Comparison of ENCODE assay signal across 7 mouse cellular contexts in the genomic region with DNA sequence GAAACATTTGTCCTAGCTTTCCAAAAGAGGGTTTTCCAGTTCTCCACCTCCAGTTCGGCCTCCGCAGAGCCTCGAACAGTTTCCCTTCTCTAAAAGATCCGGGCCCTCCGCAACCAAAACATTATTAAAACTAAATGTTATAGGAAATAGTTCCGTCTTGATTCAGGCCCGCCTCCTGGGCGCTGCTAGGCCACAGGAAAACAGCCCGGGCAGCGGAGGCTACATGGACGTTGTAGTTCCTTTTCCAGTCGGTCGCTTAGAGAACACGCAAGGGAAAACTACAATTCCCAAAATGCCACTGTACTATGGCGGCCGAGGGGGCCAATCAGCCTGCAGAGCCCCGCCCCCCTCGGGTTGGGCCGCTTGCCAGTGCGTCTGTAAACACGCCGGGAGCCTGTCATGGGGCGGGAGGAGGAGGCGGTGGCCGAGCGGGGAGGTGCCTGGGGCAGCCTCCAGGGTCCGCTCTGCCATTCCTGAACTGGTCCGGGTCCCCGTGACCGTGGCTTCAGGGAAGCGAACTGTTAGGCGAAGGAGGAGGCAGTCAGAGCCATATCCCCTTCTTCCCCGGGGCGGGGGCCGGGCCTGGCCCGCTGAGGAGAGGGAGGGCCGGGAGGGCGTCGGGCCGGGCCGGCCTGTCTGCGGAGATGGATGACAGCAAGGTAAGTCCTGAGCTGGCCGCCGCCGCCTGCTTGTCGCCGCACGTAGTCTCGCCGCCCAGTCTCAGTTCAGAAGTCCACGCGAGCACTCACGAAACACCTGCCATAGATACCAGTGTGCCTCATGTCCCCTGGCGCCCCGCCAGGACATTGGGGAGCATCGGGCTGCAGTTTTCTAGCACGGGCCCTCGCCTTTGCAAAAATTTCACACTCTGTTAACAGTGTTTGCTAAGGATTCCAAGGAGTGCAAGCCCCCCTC. TPM values are rescaled to one million over a fixed set of nuclear protein-coding genes. Genes with fewer than 3 reads are reported as not detected.
DNase-seq lines count a peak whose midpoint lies in the region; ATAC-seq lines count a peak whose summit lies in the region.

A gene (plus strand): TSS at position 369 of the 915 bp plus-strand sequence.

- H3K9me3 ChIP-seq in embryonic facial prominence, embryonic 11.5 days (replicated peaks; ENCODE audit: control insufficient read depth, low read length): no peaks in the 10 kb centered on the region
- no peaks in the 10 kb centered on the region for H3K9me3 ChIP-seq in limb, embryonic 10.5 days (replicated peaks)
- H3K9me3 ChIP-seq in midbrain, embryonic 13.5 days: no peaks in the 10 kb centered on the region

- peak within 1 kb of the TSS; percentile 58 for H3K9ac ChIP-seq in embryonic facial prominence, embryonic 11.5 days (replicated peaks; ENCODE audit: low read length)
- peak within 1 kb of the TSS; percentile 78 for H3K9ac ChIP-seq in midbrain, embryonic 13.5 days (replicated peaks)

- H3K4me1 ChIP-seq in embryonic facial prominence, embryonic 11.5 days (ENCODE audit: control insufficient read depth, insufficient read depth, low read length): no peaks in the 10 kb centered on the region
- peaks cover 14% of the 10 kb centered on the region; the same call in 1 of the 2 replicates for H3K4me1 ChIP-seq in limb, embryonic 10.5 days
- peaks cover 16% of the 10 kb centered on the region for H3K4me1 ChIP-seq in midbrain, embryonic 13.5 days (replicated peaks)

- no peaks in the 10 kb centered on the region for H3K36me3 ChIP-seq in embryonic facial prominence, embryonic 11.5 days (replicated peaks; ENCODE audit: control insufficient read depth, insufficient read depth, low read depth, low read length)
- H3K36me3 ChIP-seq in limb, embryonic 10.5 days: no peaks in the 10 kb centered on the region
- H3K36me3 ChIP-seq in midbrain, embryonic 13.5 days: no peaks in the 10 kb centered on the region

- peak; percentile 100 for DNase-seq in adrenal gland, postnatal 14 days
- DNase-seq in embryonic facial prominence, embryonic 11.5 days (ENCODE audit: low spot score): peak; percentile 100
- DNase-seq in kidney, adult 11 months: peak; percentile 99
- DNase-seq in limb, embryonic 10.5 days (ENCODE audit: low spot score): peak; percentile 98
- DNase-seq in spleen, adult 12 weeks (ENCODE audit: low spot score): peak; percentile 99

- no peaks in the 10 kb centered on the region for H3K27me3 ChIP-seq in embryonic facial prominence, embryonic 11.5 days (ENCODE audit: control insufficient read depth, insufficient read depth, low read length)
- no peaks in the 10 kb centered on the region for H3K27me3 ChIP-seq in limb, embryonic 10.5 days (ENCODE audit: low read depth, poor library complexity, severe bottlenecking)
- H3K27me3 ChIP-seq in midbrain, embryonic 13.5 days: no peaks in the 10 kb centered on the region

- under 1% methylated on average over 53 of the region's 58 CpGs for WGBS in embryonic facial prominence, embryonic 11.5 days
- 1% methylated on average over 55 of the region's 58 CpGs for WGBS in limb, embryonic 10.5 days
- WGBS in midbrain, embryonic 13.5 days: under 1% methylated on average over 57 of the region's 58 CpGs

- peak within 1 kb of the TSS; percentile 83 for H3K4me2 ChIP-seq in embryonic facial prominence, embryonic 11.5 days (ENCODE audit: low read depth, low read length)
- peak within 1 kb of the TSS; percentile 74 for H3K4me2 ChIP-seq in midbrain, embryonic 13.5 days (replicated peaks)

- peak; percentile 99 for ATAC-seq in embryonic facial prominence, embryonic 11.5 days (replicated peaks; ENCODE audit: insufficient number of reproducible peaks, low FRiP score, low TSS enrichment, low read depth)
- ATAC-seq in granulocyte monocyte progenitor cell, adult 5-6 weeks (replicated peaks; ENCODE audit: poor library complexity, severe bottlenecking): peak; percentile 93
- peak; percentile 97 for ATAC-seq in midbrain, embryonic 13.5 days

- peak within 1 kb of the TSS; percentile 71 for H3K4me3 ChIP-seq in embryonic facial prominence, embryonic 11.5 days (ENCODE audit: low read depth, low read length)
- H3K4me3 ChIP-seq in limb, embryonic 10.5 days: peak within 1 kb of the TSS; percentile 78
- H3K4me3 ChIP-seq in midbrain, embryonic 13.5 days (replicated peaks): peak within 1 kb of the TSS; percentile 64

- H3K27ac ChIP-seq in embryonic facial prominence, embryonic 11.5 days (replicated peaks; ENCODE audit: low read depth, low read length): no peak within 1 kb of the TSS
- peak within 1 kb of the TSS; percentile 88 for H3K27ac ChIP-seq in limb, embryonic 10.5 days
- H3K27ac ChIP-seq in midbrain, embryonic 13.5 days: peak within 1 kb of the TSS; percentile 87

RNA-seq across cellular contexts. Expression of the gene that starts here (rescaled TPM):
- 17.2 and 21.1 TPM in 2 replicates for total RNA-seq in adrenal gland, postnatal 14 days (2021)
- 0.96 and 1.1 TPM in 2 replicates for polyA plus RNA-seq in embryonic facial prominence, embryonic 11.5 days (2014; fragmentation: Nextera tagmentation; extraction: Ambion mirVana)
- 2.5 and 5.7 TPM in 2 replicates for total RNA-seq in granulocyte monocyte progenitor cell, adult 5-6 weeks (2014; fragmentation: Nextera tagmentation)
- 2.8 and 5.6 TPM in 2 replicates for total RNA-seq in granulocyte monocyte progenitor cell, adult 5-6 weeks (2017)
- polyA plus RNA-seq in limb, embryonic 10.5 days (2016; fragmentation: Nextera tagmentation; extraction: Ambion mirVana): 0.79 and 0.99 TPM in 2 replicates
- polyA plus RNA-seq in midbrain, embryonic 13.5 days (2015; fragmentation: Nextera tagmentation; extraction: Ambion mirVana): 3.7 and 4.3 TPM in 2 replicates

Comparison
In these comparisons a context has a peak if more than half of its experiments do, and no peak if none do; other contexts are left out.
1. Peak in DNase-seq, H3K4me3 ChIP-seq and H3K27ac ChIP-seq in limb, embryonic 10.5 days; RNA of the gene not detected or under 1 TPM.